Mouse (Mus musculus) CH12.LX (cell line): ENCODE data around the gene Ing1. TPM values are rescaled to one million over a fixed set of nuclear protein-coding genes. Genes with fewer than 3 reads are reported as not detected.
A peak's percentile ranks its signal among the peaks of the same experiment; 100 is the strongest.

Experiments used
- DNase-seq: peaks from one replicate; pipeline ENCODE4 v3.0.0-alpha.2; 2013; ENCODE audit errors: extremely low read depth
- H3K27ac ChIP-seq: 2 replicates; pipeline ENCODE4 v1.5.1; 2012; ENCODE audit warnings: low read depth, mild to moderate bottlenecking, control low read depth, moderate library complexity; ENCODE audit not compliant: insufficient read depth
- H3K27me3 ChIP-seq: replicated peaks from 2 replicates; pipeline ENCODE3; 2012; ENCODE audit warnings: inconsistent platforms
- H3K36me3 ChIP-seq, 2 experiments: replicated peaks in 1 of 2; 2 replicates each; pipeline versions ENCODE3 to v1.6.1; 2012; ENCODE audit warnings: inconsistent platforms in 1 of 2, low read length in 1 of 2, mild to moderate bottlenecking in 1 of 2, mixed read lengths in 1 of 2, moderate library complexity in 1 of 2; ENCODE audit not compliant: control insufficient read depth in 1 of 2, insufficient read depth in 1 of 2
- H3K4me1 ChIP-seq, 2 experiments: 2 replicates each; pipeline ENCODE4 v1.6.1; 2012; ENCODE audit warnings: inconsistent platforms in 1 of 2, moderate library complexity in 1 of 2; ENCODE audit not compliant: insufficient read depth in 2 of 2, control insufficient read depth in 1 of 2
- H3K4me2 ChIP-seq: 2 replicates; pipeline ENCODE4 v1.6.1; 2012; ENCODE audit warnings: low read depth, mild to moderate bottlenecking, control low read depth; ENCODE audit not compliant: poor library complexity, insufficient read depth, severe bottlenecking
- H3K4me3 ChIP-seq, 3 experiments: fragments of 150-350 bp in 1 of 3; sonication (generic) in 1 of 3; replicated peaks in 1 of 3; 2 replicates each; pipeline versions ENCODE3 to v1.5.1; 2011 to 2012; ENCODE audit warnings: low read depth in 2 of 3, low read length in 2 of 3, mild to moderate bottlenecking in 2 of 3, moderate library complexity in 2 of 3, control low read depth in 1 of 3, improper control_type of control experiment in 1 of 3, inconsistent platforms in 1 of 3, mixed read lengths in 1 of 3; ENCODE audit not compliant: poor library complexity in 1 of 3
- H3K79me2 ChIP-seq: replicated peaks from 2 replicates; pipeline ENCODE4 v1.6.1; 2012; ENCODE audit warnings: mild to moderate bottlenecking, moderate library complexity; ENCODE audit not compliant: control insufficient read depth, poor library complexity, insufficient read depth, severe bottlenecking; ENCODE audit errors: extremely low read depth
- H3K9ac ChIP-seq: 2 replicates; pipeline ENCODE4 v1.6.1; 2012; ENCODE audit warnings: low read depth, mild to moderate bottlenecking, control low read depth, moderate library complexity; ENCODE audit not compliant: insufficient read depth
- H3K9me3 ChIP-seq: replicated peaks from 2 replicates; pipeline ENCODE3; 2012; ENCODE audit warnings: low read length, inconsistent platforms, mixed read lengths
- CHD2 ChIP-seq: IDR thresholded peaks from 2 replicates; pipeline ENCODE4 v1.6.1; 2011; ENCODE audit warnings: low read length, improper control_type of control experiment
- CTCF ChIP-seq, 2 experiments: IDR thresholded peaks in 1 of 2; conservative IDR thresholded peaks in 1 of 2; 2 replicates each; pipeline ENCODE4 v1.5.1; 2011 to 2012; ENCODE audit warnings: low read depth in 2 of 2, low read length in 2 of 2, improper control_type of control experiment in 1 of 2, inconsistent platforms in 1 of 2, mild to moderate bottlenecking in 1 of 2, moderate library complexity in 1 of 2
- E2F4 ChIP-seq: IDR thresholded peaks from 2 replicates; pipeline ENCODE4 v1.6.1; 2011; ENCODE audit warnings: low read depth, low read length, improper control_type of control experiment; ENCODE audit not compliant: insufficient replicate concordance
- HCFC1 ChIP-seq: IDR thresholded peaks from 2 replicates; pipeline ENCODE4 v1.6.1; 2012; ENCODE audit warnings: low read depth, mild to moderate bottlenecking, inconsistent platforms, low read length, improper control_type of control experiment
- JUN ChIP-seq: IDR thresholded peaks from 2 replicates; pipeline ENCODE4 v1.6.1; 2011; ENCODE audit warnings: low read depth, mild to moderate bottlenecking, low read length, improper control_type of control experiment, moderate library complexity; ENCODE audit not compliant: insufficient read depth
- MEF2A ChIP-seq: IDR thresholded peaks from 2 replicates; pipeline ENCODE4 v1.6.1; 2014; ENCODE audit warnings: low read depth, mild to moderate bottlenecking, inconsistent platforms, low read length, improper control_type of control experiment, borderline replicate concordance
- RAD21 ChIP-seq: IDR thresholded peaks from 2 replicates; pipeline ENCODE4 v1.6.1; 2011; ENCODE audit warnings: low read depth, mild to moderate bottlenecking, low read length, improper control_type of control experiment, moderate library complexity
- SMC3 ChIP-seq: IDR thresholded peaks from 2 replicates; pipeline ENCODE4 v1.6.1; 2011; ENCODE audit warnings: low read depth, low read length, improper control_type of control experiment
- USF1 ChIP-seq: IDR thresholded peaks from 2 replicates; pipeline ENCODE4 v1.6.1; 2014; ENCODE audit warnings: low read depth, mild to moderate bottlenecking, inconsistent platforms, low read length, improper control_type of control experiment
- ZKSCAN1 ChIP-seq: IDR thresholded peaks from 2 replicates; pipeline ENCODE4 v1.6.1; 2012; ENCODE audit warnings: low read depth, inconsistent platforms, low read length, improper control_type of control experiment, borderline replicate concordance
- dilution Hi-C: fragments of 300-500 bp; cut with MboI; formaldehyde crosslinking; loops from 2 replicates; pipeline ENCODE4 v1.14.3; 2020; ENCODE audit warnings: low sequenced_read_pairs; ENCODE audit not compliant: extremely low pct_unique_long_range_greater_than_20kb, extremely low pct_ligation_motif_present
- in situ Hi-C: fragments of 300-500 bp; cut with MboI; formaldehyde crosslinking; loops from 3 replicates; pipeline ENCODE4 v1.14.3; 2019; ENCODE audit warnings: low sequenced_read_pairs, low pct_ligation_motif_present, low pct_unique_long_range_greater_than_20kb, mixed read lengths
- polyA plus RNA-seq: library from polyadenylated mRNA; unstranded; fragments of >175 nt; gene quantifications from 2 replicates; pipeline ENCODE4 v1.2.1, GENCODE M21; 2012; ENCODE audit warnings: low read depth; ENCODE audit not compliant: insufficient read length
- total RNA-seq, 2 experiments: library from RNA; depleted of rRNA; stranded (reverse); fragments of 300-350 nt in 1 of 2; fragments of >200 nt in 1 of 2; gene quantifications; 2 replicates each; pipeline ENCODE4 v1.2.3; 2012 to 2014

Ing1 gene
- total and polyA plus RNA-seq, 3 experiments = 30.9 to 47.8 (median 33.8) TPM

DNA sequence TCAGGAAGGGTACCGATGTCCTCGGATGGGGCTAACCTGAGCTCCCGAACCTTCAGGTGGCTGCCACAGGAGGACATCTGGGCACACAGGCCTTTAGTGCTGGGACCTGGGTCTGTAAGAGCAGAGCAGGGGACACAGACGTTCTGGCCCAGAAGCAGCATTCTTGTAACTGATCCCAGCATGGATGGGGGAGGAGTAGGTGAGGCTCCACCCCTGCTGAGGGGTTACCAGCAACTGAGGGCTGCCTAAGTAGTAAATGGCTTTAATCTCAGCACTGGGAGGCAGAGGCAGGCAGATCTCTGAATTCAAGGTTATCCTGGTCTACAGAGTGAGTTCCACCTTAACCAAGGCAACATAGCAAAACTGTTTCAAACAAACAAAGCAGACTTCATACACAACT, 12.5 kb upstream of the Ing1 start:
- DNase-seq = no peak
- Histone ChIP-seq H3K9me3 (peaks cover 2% of the 10 kb centered on the region), H3K4me2 (no peak overlapping the region), H3K27ac (no peak overlapping the region), H3K9ac (no peak overlapping the region), H3K36me3 (peaks cover 73 to 91% of the 10 kb centered on the region in 2 experiments), H3K4me1 (peaks cover 0 to 5% of the 10 kb centered on the region in 2 experiments; a peak in 2 of 4 replicates), H3K79me2 (no peaks in the 10 kb centered on the region)
- in situ Hi-C loops = loop anchor here (10.0 kb wide), 1 partner anchor 98 kb away; no protein-coding TSS in a partner anchor
- TF ChIP-seq USF1 = no peak
- TF ChIP-seq JUN = no peak
- no peak for TF ChIP-seq ZKSCAN1
- TF ChIP-seq, all 38 proteins: peak for 0
- Histone ChIP-seq H3K4me3 (no peak overlapping the region), H3K27me3 (no peaks in the 10 kb centered on the region)
- dilution Hi-C loops = no loop called here

DNA sequence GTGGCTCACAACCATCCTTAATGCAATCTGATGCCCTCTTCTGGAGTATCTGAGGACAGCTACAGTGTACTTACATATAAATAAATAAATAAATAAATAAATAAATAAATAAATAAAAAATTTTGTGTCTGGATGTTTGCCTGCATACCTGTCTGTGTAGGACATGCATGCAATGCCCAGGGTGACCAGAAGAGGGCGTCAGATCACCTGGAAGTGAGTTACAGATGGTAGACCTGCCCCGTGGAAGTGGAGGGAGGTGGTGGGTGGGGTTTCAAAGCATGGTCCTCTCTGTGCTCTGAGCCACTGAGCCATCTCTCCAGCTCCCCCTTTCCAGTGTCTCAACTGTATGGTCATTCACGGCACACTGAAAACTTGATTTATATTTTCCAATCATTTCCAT, 11.0 kb upstream of the Ing1 start:
- peaks cover 6 to 14% of the 10 kb centered on the region in 2 experiments; a peak in 3 of 4 replicates for H3K4me1 ChIP-seq
- dilution Hi-C loops = no loop called here
- no peak overlapping the region for H3K27ac ChIP-seq
- H3K4me2 ChIP-seq = no peak overlapping the region
- in situ Hi-C loops = loop anchor here (10.0 kb wide), 1 partner anchor 100 kb away; no protein-coding TSS in a partner anchor
- TF ChIP-seq SMC3 (peak; percentile 51), RAD21 (peak; percentile 46), CHD2 (no peak), CTCF (conservative IDR thresholded peaks at IDR 0.05 in 1 of 2, IDR thresholded peaks at IDR 0.05 in 1 of 2; ENCODE audit: low read depth in 2 of 2, low read length in 2 of 2) (peak; percentile 50 to 59; a peak in 3 of 4 replicates), E2F4 (no peak), MEF2A (no peak)
- TF ChIP-seq, all 38 proteins: peak for 3
- Histone ChIP-seq H3K9me3 (peaks cover 2% of the 10 kb centered on the region), H3K27me3 (no peaks in the 10 kb centered on the region), H3K4me3 (no peak overlapping the region), H3K9ac (no peak overlapping the region), H3K36me3 (peaks cover 63 to 88% of the 10 kb centered on the region in 2 experiments), H3K79me2 (peaks cover 5% of the 10 kb centered on the region)
- DNase-seq = no peak

DNA sequence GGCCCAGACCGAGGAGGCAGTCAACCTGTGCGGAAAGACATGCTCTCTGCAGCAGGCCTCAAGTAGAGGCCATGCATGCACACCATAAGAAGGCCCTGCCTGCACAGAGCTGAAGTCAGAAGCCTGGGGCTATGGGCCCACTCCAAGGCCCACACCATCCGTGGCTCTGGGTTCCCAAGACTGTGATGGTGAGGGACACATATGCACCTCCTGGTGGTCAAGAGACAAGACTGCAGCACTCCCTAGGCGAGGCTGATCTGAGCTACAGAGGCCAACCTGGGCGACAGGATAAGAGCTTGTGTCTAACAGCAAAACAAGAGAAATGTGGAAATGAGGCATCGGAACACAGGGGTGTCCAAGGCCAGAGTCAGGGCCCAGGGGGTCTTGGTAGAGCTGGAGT, 8.3 kb upstream of the Ing1 start:
- no peak overlapping the region for H3K4me3 ChIP-seq
- peaks cover 38 to 62% of the 10 kb centered on the region in 2 experiments for H3K36me3 ChIP-seq
- peaks cover 9 to 24% of the 10 kb centered on the region in 2 experiments for H3K4me1 ChIP-seq
- no peak for TF ChIP-seq HCFC1
- peak; percentile 66 for TF ChIP-seq SMC3
- peak in 1 of 2 experiments; percentile 66; a peak in 2 of 4 replicates for TF ChIP-seq CTCF (conservative IDR thresholded peaks at IDR 0.05 in 1 of 2, IDR thresholded peaks at IDR 0.05 in 1 of 2; ENCODE audit: low read depth in 2 of 2, low read length in 2 of 2)
- TF ChIP-seq RAD21 = peak; percentile 26
- H3K9me3 ChIP-seq = no peaks in the 10 kb centered on the region
- dilution Hi-C loops (no loop called here), in situ Hi-C loops (loop anchor here (10.0 kb wide), 1 partner anchor 102 kb away; no protein-coding TSS in a partner anchor)
- no peak for DNase-seq
- H3K79me2 ChIP-seq = peaks cover 5% of the 10 kb centered on the region
- H3K9ac ChIP-seq = no peak overlapping the region
- H3K4me2 ChIP-seq = no peak overlapping the region
- no peaks in the 10 kb centered on the region for H3K27me3 ChIP-seq
- no peak overlapping the region for H3K27ac ChIP-seq
